Mouse (Mus musculus): ENCODE results near the gene H2-Ab1.

H2-Ab1 gene

GRCm38 (mm10) chr17:34238706-34239105 is 18.8 kb upstream of the H2-Ab1 start, which contains the start of gene H2-Ob:
Gene H2-Ob, plus strand, starts transcription at chr17:34238903.
- peak; percentile 81 for DNase-seq (ENCODE audit: low read depth, low spot score)

- peak; percentile 19 for DNase-seq (ENCODE audit: low read depth, low spot score)
Measured at GRCm38 (mm10) chr17:34239601-34240041, 17.9 kb upstream of the H2-Ab1 start.

DNA sequence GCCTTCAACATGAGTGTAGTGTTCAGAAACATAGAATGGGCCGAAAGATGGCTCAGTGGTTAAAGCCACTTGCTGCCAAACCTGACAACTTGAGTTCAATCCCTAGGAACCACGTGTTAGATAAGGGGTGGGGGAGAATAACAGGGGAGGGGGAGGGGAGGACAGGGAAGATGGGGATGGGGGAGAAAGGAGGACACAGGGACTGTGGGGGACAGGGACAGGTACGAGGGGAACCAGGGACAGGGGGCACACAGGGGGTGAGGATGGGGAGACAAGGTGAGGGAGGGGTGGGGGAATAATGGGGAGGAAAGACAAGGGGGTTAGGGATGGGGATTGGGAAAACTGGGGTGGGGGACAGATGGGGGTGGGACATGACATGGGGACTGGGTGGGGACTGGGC is 17.1 kb upstream of the H2-Ab1 start:
- DNase-seq (ENCODE audit: low read depth, low spot score): no peak

- no peak for DNase-seq (ENCODE audit: low read depth, low spot score)
Measured at GRCm38 (mm10) chr17:34240916-34241315, 16.6 kb upstream of the H2-Ab1 start.

DNA sequence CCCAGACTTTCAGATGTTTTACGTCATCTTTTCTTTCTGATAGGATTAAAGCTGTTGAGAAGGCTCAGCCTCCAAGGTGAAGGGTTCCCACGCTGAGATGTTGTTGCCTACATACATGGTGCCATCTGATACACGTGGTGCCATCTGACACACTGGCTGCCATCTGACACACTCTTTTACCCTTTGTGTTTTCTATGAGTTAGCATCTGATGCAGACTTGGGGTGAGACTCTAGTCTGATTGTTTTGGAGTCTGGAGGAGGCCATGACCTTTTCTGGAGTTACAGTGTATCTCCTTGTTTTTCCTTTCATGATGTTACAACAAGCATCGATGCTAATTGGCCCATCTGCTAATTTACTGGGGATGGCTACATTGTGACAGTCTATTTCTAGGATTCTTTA is 12.8 kb upstream of the H2-Ab1 start:
- DNase-seq (ENCODE audit: low read depth, low spot score): no peak

DNA sequence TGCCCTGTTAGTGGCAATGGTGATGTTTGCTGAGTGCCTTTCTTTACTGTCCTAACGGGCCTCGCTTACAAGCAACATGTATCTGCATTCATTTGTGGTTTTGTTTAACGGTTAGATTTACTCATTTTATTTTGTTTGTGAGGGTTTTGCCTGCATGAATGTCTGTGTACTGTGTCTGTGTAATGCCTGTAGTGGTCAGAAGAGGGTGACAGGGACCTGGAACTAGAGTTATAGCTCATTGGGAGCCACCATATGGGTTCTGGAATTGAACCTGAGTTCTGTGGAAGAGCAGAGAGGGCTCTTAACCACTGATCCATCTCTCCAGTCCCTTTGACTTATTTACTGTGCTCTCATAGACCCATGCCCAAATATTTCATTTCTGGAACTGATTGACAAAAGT is 10.4 kb upstream of the H2-Ab1 start:
- no peak for DNase-seq (ENCODE audit: low read depth, low spot score)

DNA sequence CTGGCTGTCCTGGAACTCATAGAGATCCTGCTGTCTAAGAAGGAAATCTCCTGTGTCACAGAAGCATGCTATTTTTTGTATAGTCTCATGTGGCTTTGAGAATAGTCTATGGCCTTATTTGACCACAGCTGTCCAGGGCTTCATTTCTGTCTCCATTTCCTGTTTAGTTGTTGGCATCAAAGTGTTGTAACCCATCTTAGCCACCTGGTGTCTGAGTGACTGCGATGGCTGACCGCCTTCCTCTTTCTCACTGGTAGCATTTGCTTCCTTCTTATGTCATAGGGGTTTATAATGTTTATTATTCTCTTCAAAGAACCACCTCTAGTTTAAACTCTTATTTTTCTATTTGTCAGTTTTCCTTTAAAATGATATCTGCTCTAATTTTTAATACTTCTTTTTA is 8.7 kb upstream of the H2-Ab1 start:
- no peak for DNase-seq (ENCODE audit: low read depth, low spot score)

- no peak for DNase-seq (ENCODE audit: low read depth, low spot score)
Measured at GRCm38 (mm10) chr17:34249361-34249760, 8.1 kb upstream of the H2-Ab1 start.

DNA sequence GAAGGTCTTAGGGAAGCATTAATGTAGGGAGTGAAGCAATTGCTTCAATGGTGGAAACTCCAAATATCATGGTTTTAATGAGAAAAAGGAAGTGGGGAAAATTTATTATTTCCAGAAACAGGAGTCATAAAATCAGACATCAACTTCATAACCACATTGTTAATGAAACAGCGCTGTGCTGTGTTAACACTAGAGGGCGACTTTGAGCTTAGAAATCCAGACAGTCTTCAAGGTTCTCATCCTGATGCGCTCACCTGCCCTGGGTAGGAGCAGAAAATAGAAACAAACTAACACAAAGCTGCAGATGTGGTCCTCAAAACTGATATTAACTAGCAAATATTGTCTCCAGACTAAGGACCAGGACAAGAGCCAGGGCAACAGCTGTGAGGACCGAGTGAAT is 7.6 kb upstream of the H2-Ab1 start:
- DNase-seq (ENCODE audit: low read depth, low spot score): peak; percentile 76

DNA sequence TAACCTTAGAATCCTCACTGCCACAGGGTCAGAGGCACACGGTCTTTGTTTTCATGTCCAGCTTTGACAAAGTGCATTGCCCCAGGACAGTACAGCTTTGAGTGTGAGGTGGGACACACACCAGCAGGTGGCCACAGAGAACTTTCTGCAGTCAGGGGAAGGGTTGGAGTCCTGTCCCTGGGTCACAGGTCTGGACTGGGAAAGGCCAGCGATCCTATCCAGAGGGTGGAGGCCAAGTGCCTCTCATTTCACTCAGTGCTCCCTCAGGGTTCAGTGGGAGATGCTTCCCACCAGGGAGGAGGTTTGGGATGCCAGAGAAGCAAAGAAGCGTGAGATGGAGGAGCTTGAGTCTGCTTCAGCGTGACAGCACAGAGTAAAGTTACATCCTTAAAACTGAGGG is 5.8 kb upstream of the H2-Ab1 start:
- no peak for DNase-seq (ENCODE audit: low read depth, low spot score)

DNA sequence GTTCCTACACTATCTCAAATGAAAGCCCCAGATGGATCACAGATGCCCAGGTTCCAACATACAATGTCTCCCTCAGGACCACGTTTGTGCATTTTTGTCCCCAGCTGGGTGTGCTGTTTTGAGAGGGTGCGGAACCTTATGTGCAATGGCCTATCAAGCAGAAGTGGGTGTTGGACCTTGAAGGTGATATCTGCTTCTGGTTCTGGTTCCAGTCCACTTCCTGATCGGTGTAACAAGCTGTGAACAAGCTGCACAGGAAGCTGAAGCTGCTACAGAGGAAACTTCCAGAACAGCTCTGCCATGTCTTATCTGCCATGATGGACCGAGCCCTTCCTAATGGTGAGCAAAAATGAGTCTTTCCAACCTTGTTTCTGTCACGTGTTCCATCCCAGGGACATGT is 988 bp upstream of the H2-Ab1 start:
- no peak for DNase-seq (ENCODE audit: low read depth, low spot score)

DNA sequence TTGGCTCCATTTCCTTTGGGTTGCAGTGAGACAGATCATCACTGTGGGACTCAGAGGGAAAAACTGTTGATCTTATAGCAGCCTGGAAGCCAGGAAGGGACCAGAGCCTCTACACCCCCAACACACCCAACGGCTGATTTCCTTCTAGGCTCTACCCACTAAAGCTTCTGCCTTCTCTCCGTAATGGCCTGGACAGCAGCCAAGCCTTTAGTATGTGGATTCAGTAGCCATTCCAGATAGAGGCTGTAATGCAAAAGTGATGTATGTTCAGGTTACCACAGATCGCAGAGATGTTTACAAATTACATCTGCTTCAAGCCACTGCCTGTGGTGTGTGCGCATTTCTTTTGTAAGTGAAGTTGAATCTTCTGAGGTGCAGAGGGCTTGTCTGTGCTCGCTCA is 3.1 kb downstream of the H2-Ab1 start:
- DNase-seq (ENCODE audit: low read depth, low spot score): no peak

- peak; percentile 74 for DNase-seq (ENCODE audit: low read depth, low spot score)
Measured at GRCm38 (mm10) chr17:34261502-34261901, 4.0 kb downstream of the H2-Ab1 start.

DNA sequence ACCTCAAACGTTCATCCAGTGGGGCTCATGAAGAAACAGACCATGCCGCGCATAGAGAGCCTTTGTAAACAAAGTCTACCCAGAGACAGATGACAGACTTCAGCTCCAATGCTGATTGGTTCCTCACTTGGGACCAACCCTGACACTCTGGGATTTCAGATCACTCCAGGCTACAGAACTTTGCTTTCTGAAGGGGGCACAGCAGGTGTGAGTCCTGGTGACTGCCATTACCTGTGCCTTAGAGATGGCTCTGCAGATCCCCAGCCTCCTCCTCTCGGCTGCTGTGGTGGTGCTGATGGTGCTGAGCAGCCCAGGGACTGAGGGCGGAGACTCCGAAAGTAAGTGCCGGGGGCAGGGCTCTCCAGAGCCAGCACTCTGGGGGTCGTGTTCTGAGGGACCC is 5.6 kb downstream of the H2-Ab1 start:
- DNase-seq (ENCODE audit: low read depth, low spot score): peak; percentile 86

GRCm38 (mm10) chr17:34263811-34264371 is 6.4 kb downstream of the H2-Ab1 start:
- DNase-seq (ENCODE audit: low read depth, low spot score): no peak

- DNase-seq (ENCODE audit: low read depth, low spot score): peak; percentile 16
Measured at GRCm38 (mm10) chr17:34264452-34265351, 7.2 kb downstream of the H2-Ab1 start.

- no peak for DNase-seq (ENCODE audit: low read depth, low spot score)
Measured at GRCm38 (mm10) chr17:34268262-34268661, 10.8 kb downstream of the H2-Ab1 start.

GRCm38 (mm10) chr17:34268748-34269147 is 11.3 kb downstream of the H2-Ab1 start:
- no peak for DNase-seq (ENCODE audit: low read depth, low spot score)

- no peak for DNase-seq (ENCODE audit: low read depth, low spot score)
Measured at GRCm38 (mm10) chr17:34269817-34270216, 12.3 kb downstream of the H2-Ab1 start.

- DNase-seq (ENCODE audit: low read depth, low spot score): no peak
Measured at GRCm38 (mm10) chr17:34270230-34270629, 12.7 kb downstream of the H2-Ab1 start.

DNA sequence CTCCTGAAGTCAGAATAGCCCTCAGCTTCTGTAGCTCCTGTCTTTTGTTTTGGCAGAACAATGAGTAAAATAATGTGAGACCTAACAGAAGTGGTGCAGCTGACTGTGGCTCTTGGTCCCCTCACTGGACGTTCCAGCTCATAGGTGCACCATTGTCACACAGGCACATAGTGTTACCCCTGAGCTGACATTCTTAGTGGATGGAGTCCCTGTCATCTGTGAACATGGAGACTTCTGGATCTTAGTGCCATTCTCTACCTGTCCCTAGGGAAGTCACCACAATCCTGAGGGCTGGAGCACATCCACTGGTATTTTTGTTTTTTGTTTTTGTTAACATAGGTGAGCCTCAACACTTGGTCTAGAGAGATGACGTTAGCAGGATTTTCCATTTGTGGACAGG is 13.5 kb downstream of the H2-Ab1 start:
- no peak for DNase-seq (ENCODE audit: low read depth, low spot score)

DNA sequence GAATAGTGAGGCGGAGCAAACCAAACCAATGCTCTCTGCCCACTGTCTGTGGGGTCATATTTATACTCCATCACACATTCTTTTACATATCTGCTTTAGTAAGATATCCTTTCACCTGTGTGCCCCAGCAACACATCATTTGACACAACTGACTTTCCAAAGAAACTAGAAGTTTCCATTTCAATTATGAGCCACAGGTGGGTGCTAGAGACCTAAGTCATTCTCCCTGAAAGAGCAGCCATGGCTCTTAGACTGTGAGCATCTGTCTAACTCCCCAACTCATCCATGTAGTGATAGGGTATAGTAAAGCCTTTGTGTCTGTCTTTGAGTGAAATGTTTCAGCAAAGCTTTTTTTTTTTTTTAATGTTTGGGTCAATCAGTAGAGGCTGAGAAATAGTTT is 14.6 kb downstream of the H2-Ab1 start:
- DNase-seq (ENCODE audit: low read depth, low spot score): no peak

DNA sequence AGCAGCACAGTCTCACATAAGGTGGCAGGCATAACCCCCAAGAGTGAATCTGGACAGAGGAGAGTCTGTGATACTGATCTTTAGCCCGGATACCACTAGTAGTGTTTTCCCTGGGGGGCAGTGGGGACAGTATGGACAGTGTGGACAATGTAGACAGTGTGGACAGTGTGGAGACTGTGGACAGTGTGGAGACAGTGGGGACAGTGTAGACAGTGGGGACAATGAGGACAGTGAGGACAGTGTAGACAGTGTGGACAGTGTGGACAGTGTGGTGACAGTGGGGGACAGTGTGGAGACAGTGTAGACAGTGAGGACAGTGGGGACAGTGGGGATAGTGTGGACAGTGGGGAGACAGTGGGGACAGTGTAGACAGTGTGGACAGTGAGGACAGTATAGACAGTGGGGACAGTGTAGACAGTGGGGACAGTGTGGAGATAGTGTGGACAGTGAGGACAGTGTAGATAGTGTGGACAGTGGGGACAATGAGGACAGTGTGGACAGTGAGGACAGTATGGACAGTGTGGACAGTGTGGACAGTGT is 23.1 kb downstream of the H2-Ab1 start:
- no peak for DNase-seq (ENCODE audit: low read depth, low spot score)

Measured in brain, adult 2 months (tissue).